Comparison of ENCODE assay signal across 8 mouse cellular contexts in genomic region chr11:69066163-69066861, GRCm38 (mm10). TPM values are rescaled to one million over a fixed set of nuclear protein-coding genes. Genes with fewer than 3 reads are reported as not detected.
DNase-seq lines count a peak whose midpoint lies in the region; ATAC-seq lines count a peak whose summit lies in the region.

No protein-coding gene starts in this region.

- DNase-seq in adrenal gland, adult 2 months = peak; percentile 77
- no peak for DNase-seq in adrenal gland, postnatal 4 days (ENCODE audit: low spot score in 2 of 2)
- peak; percentile 35 to 38 for DNase-seq in B cell, adult 2 months
- DNase-seq in cerebellum, postnatal 25 days = peak; percentile 72 to 77
- no peak for DNase-seq in heart, embryonic 10.5 days (ENCODE audit: low spot score)
- peak; percentile 30 to 49 for DNase-seq in kidney, postnatal 4 days
- peak; percentile 43 to 72 for DNase-seq in spleen, postnatal 4 days (ENCODE audit: low spot score in 2 of 2)

- peak overlapping the region; percentile 64 for H3K4me3 ChIP-seq in heart, embryonic 10.5 days

- WGBS in heart, embryonic 10.5 days = 3% methylated on average over 29 of the region's 29 CpGs

- H3K27me3 ChIP-seq in heart, embryonic 10.5 days (ENCODE audit: insufficient read depth, poor library complexity, severe bottlenecking) = no peaks in the 10 kb centered on the region

- H3K4me1 ChIP-seq in heart, embryonic 10.5 days = peaks cover 48% of the 10 kb centered on the region

- ATAC-seq in megakaryocyte, adult 5-6 weeks (ENCODE audit: poor library complexity, severe bottlenecking) = 0 out of 2 replicates have a peak, but pooled peaks have one; percentile 15

- no peaks in the 10 kb centered on the region for H3K36me3 ChIP-seq in heart, embryonic 10.5 days

- peak overlapping the region; percentile 67 for H3K27ac ChIP-seq in heart, embryonic 10.5 days

- H3K9me3 ChIP-seq in heart, embryonic 10.5 days = no peaks in the 10 kb centered on the region

RNA-seq across cellular contexts. Expression of gene Tmem107, which starts 4.3 kb away (rescaled TPM):
- total RNA-seq in adrenal gland, adult 2 months (2021) = 10 to 100 TPM in 1 of 2 experiments, 1 to 10 TPM in 1; 9.5 to 16.9 TPM
- polyA plus RNA-seq in adrenal gland, adult 2 months (2012; rRNA removed) = 46.6 and 49.1 TPM in 2 replicates
- total RNA-seq in adrenal gland, postnatal 4 days (2021) = 10 to 100 TPM; 20.6 TPM
- 29.1 and 30.4 TPM in 2 replicates for polyA plus RNA-seq in heart, embryonic 10.5 days (2016; fragmentation: Nextera tagmentation; extraction: Ambion mirVana)
- 13.2 and 15.7 TPM in 2 replicates for total RNA-seq in megakaryocyte, adult 5-6 weeks (2015)
- total RNA-seq in megakaryocyte, adult 5-6 weeks (2017) = 11.4 and 26.6 TPM in 2 replicates

RNA-seq across cellular contexts. Expression of gene Borcs6, which starts 6.8 kb away (rescaled TPM):
- 10 to 100 TPM; 21.3 to 26.4 TPM for total RNA-seq in adrenal gland, adult 2 months (2021)
- polyA plus RNA-seq in adrenal gland, adult 2 months (2012; rRNA removed) = 38.9 and 41.4 TPM in 2 replicates
- 10 to 100 TPM; 24.3 to 26.0 TPM for total RNA-seq in adrenal gland, postnatal 4 days (2021)
- polyA plus RNA-seq in heart, embryonic 10.5 days (2016; fragmentation: Nextera tagmentation; extraction: Ambion mirVana) = 8.2 and 9.0 TPM in 2 replicates
- total RNA-seq in megakaryocyte, adult 5-6 weeks (2015) = 18.8 and 20.5 TPM in 2 replicates
- 17.7 and 20.2 TPM in 2 replicates for total RNA-seq in megakaryocyte, adult 5-6 weeks (2017)

RNA-seq across cellular contexts. Expression of gene Aurkb, which starts 20.9 kb away (rescaled TPM):
- 1 to 10 TPM; 1.7 to 2.8 TPM for total RNA-seq in adrenal gland, adult 2 months (2021)
- 10.8 and 11.2 TPM in 2 replicates for polyA plus RNA-seq in adrenal gland, adult 2 months (2012; rRNA removed)
- 10 to 100 TPM; 41.5 to 41.7 TPM for total RNA-seq in adrenal gland, postnatal 4 days (2021)
- polyA plus RNA-seq in heart, embryonic 10.5 days (2016; fragmentation: Nextera tagmentation; extraction: Ambion mirVana) = 110 and 147 TPM in 2 replicates
- total RNA-seq in megakaryocyte, adult 5-6 weeks (2015) = 105 and 116 TPM in 2 replicates
- total RNA-seq in megakaryocyte, adult 5-6 weeks (2017) = 116 and 125 TPM in 2 replicates

RNA-seq across cellular contexts. Expression of gene Vamp2, which starts 22.0 kb away (rescaled TPM):
- total RNA-seq in adrenal gland, adult 2 months (2021) = 100 to 1,000 TPM; 104 to 130 TPM
- 425 and 479 TPM in 2 replicates for polyA plus RNA-seq in adrenal gland, adult 2 months (2012; rRNA removed)
- 100 to 1,000 TPM; 208 to 226 TPM for total RNA-seq in adrenal gland, postnatal 4 days (2021)
- polyA plus RNA-seq in heart, embryonic 10.5 days (2016; fragmentation: Nextera tagmentation; extraction: Ambion mirVana) = 85.8 and 93.0 TPM in 2 replicates
- 53.9 and 66.6 TPM in 2 replicates for total RNA-seq in megakaryocyte, adult 5-6 weeks (2015)
- total RNA-seq in megakaryocyte, adult 5-6 weeks (2017) = 11.2 and 21.8 TPM in 2 replicates

RNA-seq across cellular contexts. Expression of gene Per1, which starts 28.7 kb away (rescaled TPM):
- 10 to 100 TPM; 55.0 to 75.9 TPM for total RNA-seq in adrenal gland, adult 2 months (2021)
- 41.3 and 76.1 TPM in 2 replicates for polyA plus RNA-seq in adrenal gland, adult 2 months (2012; rRNA removed)
- 100 to 1,000 TPM in 1 of 2 experiments, 10 to 100 TPM in 1; 99.4 to 130 TPM for total RNA-seq in adrenal gland, postnatal 4 days (2021)
- 8.0 and 8.8 TPM in 2 replicates for polyA plus RNA-seq in heart, embryonic 10.5 days (2016; fragmentation: Nextera tagmentation; extraction: Ambion mirVana)
- 6.7 and 12.5 TPM in 2 replicates for total RNA-seq in megakaryocyte, adult 5-6 weeks (2015)
- 7.9 and 8.5 TPM in 2 replicates for total RNA-seq in megakaryocyte, adult 5-6 weeks (2017)

Comparison
In these comparisons a context has a peak if more than half of its experiments do, and no peak if none do; other contexts are left out.
1. DNase-seq: peak in adrenal gland, adult 2 months (single experiment), B cell, adult 2 months (2 of 2), cerebellum, postnatal 25 days (2 of 2), kidney, postnatal 4 days (2 of 2) and spleen, postnatal 4 days (2 of 2); none in adrenal gland, postnatal 4 days (0 of 2) and heart, embryonic 10.5 days (single experiment).
2. RNA of gene Aurkb, which starts 20.9 kb away (total RNA-seq): 105 to 125 TPM in megakaryocyte, adult 5-6 weeks and 41.5 to 41.7 TPM in adrenal gland, postnatal 4 days; 1.7 to 2.8 TPM in adrenal gland, adult 2 months; every median in the first group is over 10 times any median in the second.